Mouse (Mus musculus) bone marrow macrophage, adult 2 months (primary cell): ENCODE measurements around the gene Mid1.
"Not testable (repeated sequence)": the region's sequence is repeated elsewhere in the genome, so short reads cannot be mapped to it uniquely, and the experiment has no call there.

Experiments used
- CTCF ChIP-seq: IDR thresholded peaks from 2 replicates; pipeline ENCODE4 v1.5.1; 2012; ENCODE audit warnings: low read depth, mild to moderate bottlenecking, low read length, moderate library complexity
- POLR2A ChIP-seq: IDR thresholded peaks from 2 replicates; pipeline ENCODE4 v1.6.1; 2012; ENCODE audit warnings: mild to moderate bottlenecking, low read depth, low read length, borderline replicate concordance

DNA sequence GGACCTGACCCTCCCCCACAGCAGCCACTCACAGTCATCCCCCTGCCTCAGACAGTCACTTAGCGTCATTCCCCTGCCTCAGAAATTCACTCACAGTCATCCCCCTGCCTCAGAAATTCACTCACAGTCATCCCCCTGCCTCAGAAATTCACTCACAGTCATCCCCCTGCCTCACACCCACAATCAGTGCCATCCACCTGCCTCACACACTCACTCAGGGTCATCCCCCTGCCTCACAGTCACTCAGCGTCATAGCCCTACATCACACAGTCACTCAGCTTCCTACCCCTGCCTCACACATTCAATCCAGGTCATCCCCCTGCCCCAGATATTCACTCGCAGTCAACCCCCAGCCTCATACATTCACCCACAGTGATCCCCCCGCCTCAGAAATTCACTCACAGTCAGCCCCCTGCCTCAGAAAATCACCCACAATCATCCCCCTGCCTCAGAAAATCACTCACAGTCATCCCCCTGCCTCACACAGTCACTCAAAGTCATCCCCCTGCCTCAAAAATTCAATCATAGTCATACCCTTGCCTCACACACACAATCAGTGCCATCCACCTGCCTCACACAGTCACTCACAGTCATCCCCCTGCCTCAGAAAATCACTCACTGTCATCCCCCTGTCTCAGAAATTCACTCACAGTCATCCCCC, 313.7 kb downstream of the Mid1 start:
- TF ChIP-seq POLR2A, CTCF: not testable (repeated sequence)
